Mouse (Mus musculus) spleen, postnatal 14 days (tissue): ENCODE measurements around the gene Nectin2.

Source experiments
- DNase-seq, 2 experiments: peaks; one replicate each; pipeline ENCODE4 v3.0.0; 2021 to 2022; ENCODE audit warnings: low spot score in 2 of 2

Gene Nectin2

DNA sequence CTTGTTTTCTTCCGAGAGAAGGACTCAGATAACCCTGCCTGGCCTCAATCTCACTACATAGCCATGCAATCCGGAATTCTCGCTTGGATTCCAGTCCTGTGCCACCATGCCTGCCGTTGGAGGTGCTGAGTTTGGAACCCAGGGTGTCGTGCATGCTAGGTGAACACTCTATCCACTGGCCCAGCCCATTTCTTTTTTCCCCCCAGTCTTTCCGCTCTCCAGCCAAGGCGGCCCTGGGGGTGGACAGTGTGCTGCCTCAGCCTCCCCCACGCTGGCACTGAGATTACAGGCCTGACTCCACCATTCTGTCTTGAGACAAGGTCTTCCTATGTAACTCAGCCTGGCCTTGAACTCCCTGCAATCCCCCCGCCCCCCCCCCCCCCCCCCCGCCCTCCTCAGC, 4.3 kb downstream of the Nectin2 start:
- DNase-seq: no peak

DNA sequence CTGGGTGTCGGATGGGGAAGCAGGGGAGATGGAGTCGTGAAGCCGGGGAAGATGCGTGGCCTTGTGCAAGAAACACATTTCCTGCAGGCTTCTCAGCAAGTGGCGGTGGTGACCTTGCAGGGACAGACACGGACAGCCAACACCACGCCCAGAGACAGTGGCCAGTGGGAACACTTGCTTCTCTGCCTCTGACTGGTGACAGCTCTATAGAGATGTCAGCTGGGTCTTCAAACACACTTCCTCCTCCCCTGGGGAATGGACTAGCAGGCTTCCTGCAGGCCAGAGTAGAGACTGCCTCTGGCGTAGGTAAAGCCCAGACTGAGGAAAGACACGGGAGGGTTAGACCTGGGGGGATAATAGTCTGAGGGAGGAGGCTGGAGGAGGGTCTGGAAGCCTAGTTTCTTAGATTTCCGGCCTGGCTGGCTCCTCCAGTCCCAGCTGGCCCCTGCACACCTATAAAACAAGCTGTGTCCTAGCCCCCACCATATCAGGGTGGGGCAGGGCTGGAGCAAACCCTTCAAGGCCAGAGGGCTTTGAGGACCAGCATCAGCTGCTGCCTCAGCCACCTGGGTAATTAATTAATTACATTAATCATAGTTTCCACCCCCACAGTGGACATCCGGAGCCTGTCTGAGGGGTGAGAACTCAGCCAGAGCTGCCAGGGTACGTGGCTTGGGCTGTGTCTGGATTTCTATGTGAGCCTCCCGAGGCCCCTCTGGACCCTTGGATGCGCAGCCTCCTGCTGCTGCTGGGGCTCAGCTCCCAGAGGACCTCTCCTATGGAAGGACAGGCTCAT, 5.5 kb downstream of the Nectin2 start:
- DNase-seq: no peak

DNA sequence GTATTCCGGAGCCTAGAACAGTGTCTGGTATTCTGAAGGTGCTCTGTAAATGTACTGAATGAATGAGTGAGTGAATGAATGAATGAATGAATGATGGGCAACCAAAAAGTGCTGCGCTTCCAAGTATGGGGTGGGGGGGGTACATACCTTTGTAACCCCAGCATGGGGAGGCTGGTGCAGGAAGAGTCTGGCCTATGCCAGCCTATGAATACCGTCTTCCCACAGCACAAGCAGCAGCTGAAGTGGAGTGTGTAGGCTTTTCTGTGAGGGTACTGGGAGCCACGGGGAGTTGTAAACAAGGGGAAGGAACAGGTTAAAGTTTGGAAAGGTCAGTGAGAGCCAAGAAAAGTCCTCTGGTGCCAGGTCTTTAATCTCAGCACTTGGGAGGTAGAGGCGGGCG, 6.5 kb downstream of the Nectin2 start:
- DNase-seq: no peak

DNA sequence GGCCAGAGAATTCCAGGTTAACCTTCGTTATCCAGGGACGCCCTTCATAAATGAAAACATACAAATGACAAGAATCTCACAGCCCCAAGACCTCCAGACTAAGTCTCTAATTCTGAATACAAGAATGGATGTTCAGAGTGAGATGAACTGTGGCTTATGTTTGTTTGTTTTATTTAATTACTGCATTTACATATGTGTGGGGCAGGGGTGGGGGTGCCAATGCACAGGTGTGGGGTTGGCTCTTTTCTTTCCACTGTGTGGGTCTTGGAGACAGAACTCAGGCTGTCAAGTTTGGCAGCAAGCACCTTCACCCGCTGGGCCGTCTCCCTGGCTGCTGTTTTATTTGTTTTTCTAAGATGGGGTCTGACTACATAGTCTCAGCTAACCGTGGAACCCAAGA, 7.8 kb downstream of the Nectin2 start:
- DNase-seq: no peak

DNA sequence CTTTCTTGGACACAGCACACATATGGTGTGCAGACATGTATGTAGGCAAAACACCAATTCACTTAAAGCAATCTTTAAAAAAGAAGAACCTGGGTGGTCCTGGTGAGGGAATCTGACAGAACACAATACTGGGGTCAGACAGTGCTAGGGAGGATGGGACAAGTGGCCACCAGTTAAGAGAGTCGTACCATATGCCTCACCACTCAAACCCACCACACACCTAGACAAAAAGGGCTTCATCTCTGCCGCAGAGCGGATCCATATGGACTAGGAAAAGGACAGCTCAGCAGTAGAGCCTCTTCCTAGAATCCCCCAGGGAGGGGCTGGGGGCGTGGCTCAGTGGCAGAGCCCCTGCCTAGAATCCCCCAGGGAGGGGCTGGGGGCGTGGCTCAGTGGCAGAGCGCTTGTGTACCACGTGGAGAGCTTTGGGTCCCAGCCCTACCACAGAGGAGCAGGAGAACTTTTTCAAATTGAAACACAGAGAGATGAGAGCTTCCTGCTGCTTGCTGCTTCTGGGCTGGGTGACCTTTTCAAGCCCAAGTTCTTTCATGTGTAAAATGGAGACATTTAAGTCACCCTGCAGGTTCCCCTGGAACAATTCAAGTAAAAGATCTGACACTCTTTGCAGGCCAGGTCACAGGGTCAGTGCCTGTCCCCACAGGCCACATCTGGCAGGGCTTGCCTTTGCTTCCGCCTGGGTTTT, 8.8 kb downstream of the Nectin2 start:
- DNase-seq: no peak

DNA sequence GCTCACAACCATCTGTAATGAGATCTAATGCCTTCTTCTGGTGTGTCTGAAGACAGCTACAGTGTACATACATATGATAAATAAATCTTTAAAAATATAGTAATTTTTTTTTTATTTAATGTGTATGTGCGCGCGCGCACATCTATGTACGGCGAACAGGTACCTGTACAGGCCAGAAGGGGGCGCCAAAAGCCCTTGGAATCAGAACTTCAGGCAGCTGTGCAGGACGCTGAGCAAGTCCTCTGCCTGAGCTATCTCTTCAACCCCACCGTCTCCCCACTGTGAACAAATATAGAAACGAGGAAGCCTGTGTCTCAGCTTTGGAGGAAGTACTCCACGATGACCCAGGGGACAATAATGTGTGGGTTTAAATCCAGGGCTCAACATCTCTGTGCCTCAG, 10.0 kb downstream of the Nectin2 start:
- no peak for DNase-seq

DNA sequence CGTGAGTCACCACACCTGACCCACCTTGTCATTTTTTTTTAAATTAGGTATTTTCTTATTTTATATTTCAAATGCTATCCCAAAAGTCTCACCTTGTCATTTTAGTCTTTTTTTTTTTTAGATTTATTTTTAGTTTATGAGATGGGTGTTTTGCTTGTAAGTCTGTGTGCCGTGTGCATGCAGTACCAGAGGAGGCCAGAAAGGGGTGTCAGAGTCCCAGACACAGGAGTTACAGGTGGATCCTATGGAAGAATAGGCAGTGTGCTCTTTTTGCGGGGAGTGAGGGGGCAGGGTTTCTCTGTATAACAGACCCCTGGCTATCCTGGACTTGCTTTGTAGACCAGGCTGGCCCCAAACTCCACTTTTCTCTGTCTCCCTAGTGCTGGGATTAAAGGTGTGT, 11.5 kb downstream of the Nectin2 start:
- DNase-seq: no peak

DNA sequence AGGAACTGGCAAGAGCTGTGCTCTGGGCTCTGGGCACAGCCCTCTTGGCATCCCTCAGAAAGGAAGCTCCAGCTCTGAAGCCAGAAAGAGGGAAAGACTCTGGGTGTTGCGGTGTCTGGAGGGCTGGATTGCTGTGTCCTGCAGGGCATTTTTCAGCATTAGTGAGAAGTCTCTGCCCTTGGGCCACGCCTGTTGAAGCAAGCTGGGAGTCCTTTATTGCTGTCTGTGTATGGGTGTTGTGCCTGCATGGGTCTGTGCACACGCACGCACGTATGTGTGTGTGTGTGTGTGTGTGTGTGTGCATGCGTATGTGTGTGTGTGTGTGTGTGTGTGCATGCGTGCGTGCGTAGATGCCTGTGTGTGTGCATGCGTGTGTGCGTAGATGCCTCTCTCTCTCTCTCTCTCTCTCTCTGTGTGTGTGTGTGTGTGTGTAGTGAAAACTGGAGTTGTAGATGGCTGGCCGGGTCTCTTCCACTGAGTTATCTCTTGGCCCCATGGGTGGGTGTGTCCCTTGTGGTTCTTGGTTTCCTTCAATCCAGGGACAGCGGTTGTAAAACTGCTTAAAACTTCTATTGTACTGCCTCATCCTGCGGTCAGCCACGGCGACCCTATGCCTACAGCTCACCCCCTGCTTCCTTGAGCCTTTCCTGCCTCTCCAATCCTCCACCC, 13.8 kb downstream of the Nectin2 start:
- DNase-seq: no peak

DNA sequence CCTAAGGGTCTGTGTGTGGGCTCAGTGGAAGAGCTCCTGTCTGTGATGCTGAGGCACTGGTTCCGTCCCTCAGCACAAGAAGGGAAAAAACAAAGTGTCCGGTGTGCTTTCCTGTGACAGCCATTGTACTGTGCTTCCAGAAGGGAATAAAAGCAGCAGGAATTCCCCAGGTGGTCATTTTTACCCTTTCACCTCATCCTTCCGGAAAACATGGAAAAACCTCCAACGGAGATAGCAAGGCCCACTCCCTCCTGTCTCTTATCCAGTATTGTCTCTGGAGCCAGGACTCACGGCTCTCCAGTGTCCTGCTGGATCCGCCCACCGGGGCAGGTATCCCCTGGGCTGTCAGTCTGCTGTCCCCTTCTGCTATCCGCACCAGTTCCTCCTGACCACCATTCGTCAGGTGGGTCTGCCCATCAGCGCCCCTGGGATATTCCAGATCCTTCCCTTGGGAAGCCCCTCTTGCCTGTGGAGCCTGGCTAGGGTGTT, 16.1 kb downstream of the Nectin2 start:
- DNase-seq: no peak

DNA sequence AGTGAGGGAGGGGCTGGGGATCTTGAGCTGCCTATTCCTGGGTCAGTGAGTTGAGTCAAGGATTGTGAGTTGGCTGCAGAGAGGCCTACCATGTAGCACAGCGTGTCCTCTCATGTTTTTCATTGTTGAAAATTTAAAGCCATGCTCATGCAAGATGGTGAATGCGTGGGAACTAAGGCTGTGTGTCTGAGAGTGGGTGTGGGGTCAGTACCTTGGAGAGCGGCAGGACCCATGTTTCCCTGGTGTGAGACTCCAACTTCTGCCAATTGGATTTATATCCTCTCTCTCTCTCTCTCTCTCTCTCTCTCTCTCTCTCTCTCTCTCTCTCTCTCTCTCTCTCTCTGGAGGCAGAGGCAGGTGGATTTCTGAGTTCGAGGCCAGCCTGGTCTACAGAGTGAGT, 23.7 kb downstream of the Nectin2 start:
- no peak for DNase-seq

DNA sequence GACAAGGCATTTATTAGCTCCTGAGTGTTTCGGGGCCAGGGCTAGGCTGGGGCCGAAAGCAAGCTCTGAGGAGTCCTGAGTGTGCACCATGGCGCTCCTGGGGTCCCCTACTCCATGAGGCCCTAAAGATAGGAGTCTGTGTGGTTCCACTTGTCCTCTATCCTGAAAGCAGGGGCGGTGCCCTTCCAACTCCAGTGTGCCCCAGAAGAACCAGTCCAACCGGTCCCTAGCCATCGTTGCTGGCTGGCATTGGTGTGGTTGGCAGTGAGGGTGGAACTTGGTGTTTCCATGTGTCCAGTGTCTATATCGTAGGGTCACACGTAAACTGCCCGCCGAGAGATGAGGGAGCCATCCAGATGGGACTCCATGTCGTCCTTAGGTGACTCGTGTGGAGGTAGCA, 26.1 kb downstream of the Nectin2 start:
- no peak for DNase-seq

DNA sequence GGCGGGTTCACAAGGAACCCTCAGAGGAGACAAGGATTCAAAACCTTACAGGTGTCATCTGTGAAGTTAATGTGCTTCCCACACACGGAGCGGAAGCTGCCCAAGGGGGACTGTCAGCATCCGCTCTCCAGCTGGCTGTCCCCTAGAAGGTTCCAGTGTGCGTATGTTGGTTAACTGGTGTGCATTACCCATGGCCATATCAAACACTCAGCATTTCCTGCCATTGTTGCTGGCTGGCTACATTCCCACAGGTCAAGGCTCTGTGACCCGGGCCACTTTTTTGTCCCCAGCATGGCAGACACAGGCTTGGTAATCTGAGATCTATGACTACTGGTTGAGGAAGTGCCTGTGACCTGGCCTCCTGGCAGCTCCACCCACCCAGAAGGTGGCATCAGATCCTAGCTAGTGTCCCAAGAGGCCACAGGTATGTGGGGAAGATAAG, 27.5 kb downstream of the Nectin2 start:
- DNase-seq: no peak

DNA sequence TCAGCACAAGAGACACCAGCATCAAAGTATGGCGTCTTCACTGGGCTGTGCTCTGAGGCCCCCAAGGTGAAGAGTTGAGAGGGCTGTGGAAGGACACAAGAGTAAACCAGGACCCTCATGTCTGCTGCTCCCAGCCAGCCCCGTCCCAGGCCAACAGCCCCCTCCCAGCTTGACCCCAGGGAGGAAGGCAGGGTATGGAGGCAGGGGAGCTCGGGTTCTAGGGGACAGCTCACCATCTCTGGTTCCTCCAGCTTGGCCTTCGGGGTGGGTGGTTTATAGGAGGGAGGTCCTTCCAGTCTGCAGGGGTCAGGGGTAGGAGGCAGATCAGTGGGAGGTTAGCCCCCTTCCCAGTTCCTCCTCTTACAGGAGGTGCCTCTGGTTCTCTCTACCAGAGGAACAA, 31.1 kb downstream of the Nectin2 start:
- no peak for DNase-seq

DNA sequence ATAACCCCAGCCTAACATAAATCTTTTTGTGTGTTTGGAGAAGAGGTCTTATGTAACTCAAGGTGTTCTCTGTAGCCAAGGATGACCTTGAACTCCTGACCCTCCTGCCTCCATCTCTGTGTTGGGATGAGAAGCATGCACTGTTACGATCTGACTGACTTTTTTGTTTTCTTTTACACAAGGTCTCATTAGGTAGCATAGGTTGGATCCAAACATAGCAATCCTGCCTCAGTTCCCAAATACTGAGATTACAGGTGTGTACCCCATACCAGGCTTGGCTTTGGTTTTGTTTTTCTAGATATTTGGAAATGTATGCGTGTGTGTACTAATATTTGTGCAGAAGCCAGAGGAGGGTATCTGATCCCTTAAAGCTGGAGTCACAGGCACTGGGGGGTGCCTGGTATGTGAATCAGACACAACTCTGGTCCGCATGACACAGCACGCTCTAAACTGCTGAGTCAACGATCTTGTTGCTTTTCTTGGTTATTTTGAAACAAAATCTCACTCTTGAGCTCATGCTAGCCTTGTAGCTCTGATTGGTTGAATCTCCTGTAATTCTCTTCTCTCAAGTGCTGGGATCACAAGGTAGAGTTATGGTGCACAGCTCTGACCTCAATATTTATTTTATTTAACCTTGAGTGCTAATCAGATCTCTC, 31.9 kb downstream of the Nectin2 start:
- no peak for DNase-seq

DNA sequence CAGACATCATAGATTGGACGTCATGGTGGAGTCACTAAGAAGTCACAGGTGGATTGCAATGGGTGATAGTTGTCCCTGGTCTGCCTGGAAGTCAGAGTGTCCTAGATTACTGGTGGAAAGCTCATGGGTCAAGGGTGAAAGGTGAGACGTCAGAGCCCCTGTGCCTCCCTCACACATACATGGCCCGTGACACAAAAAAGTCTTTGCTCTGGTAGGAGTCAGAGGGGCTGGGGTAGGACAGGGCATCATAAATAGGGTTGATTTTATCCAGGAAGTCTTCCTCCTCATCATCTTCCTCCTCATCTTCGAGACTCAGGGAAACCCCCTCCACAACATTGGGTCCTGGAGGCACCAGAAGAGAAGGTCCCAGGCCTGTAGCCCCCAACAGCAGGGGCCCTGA, 32.9 kb downstream of the Nectin2 start:
- DNase-seq: no peak

DNA sequence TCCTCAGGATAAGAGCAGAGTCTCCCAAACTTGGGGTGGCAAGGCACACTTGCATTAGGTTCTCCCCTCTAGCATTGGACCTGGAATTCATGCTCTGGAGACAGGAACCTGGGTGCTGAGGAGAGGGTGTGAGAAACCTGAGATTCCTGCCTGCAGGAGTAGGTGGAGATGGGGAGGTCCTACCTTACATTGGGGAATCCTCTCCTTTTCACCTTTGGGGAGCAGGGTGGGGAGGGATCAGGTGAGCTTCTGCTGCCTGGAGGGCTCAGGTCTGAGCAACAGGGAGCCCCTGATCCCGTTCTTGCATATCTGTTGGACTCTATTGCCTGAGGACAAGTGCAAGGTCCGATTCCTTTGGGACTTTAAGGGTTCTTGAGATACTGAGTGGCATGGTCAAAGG, 33.5 kb downstream of the Nectin2 start:
- no peak for DNase-seq

DNA sequence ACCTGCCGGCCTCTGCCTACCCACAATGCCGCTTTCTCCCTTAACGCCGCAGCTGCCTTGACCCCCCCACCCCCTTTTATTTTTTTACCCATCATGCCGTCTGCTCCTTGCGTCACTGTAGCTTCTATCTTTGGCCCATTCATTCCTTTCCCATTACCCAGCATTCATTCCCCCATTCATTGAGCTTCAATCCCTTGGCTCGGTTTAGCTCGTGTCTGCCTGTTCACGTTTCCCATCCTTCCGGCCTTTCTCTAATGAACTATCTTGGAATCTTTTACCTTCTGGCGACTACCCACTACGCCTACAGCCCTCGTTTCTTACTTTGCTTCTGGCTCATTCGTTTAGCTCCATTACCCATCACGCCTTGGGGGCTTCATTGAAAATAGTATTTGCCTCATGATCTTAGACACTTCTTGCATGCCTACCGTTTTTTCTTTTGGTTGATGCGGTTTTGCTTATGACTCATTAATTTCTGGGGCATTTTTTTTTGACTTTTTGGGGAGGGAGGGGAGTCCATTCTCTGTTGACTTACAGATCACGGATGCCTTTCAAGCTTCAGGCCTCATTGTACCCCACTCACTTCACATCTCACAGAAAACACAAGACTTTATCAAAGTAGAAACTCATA, 34.1 kb downstream of the Nectin2 start:
- no peak for DNase-seq

DNA sequence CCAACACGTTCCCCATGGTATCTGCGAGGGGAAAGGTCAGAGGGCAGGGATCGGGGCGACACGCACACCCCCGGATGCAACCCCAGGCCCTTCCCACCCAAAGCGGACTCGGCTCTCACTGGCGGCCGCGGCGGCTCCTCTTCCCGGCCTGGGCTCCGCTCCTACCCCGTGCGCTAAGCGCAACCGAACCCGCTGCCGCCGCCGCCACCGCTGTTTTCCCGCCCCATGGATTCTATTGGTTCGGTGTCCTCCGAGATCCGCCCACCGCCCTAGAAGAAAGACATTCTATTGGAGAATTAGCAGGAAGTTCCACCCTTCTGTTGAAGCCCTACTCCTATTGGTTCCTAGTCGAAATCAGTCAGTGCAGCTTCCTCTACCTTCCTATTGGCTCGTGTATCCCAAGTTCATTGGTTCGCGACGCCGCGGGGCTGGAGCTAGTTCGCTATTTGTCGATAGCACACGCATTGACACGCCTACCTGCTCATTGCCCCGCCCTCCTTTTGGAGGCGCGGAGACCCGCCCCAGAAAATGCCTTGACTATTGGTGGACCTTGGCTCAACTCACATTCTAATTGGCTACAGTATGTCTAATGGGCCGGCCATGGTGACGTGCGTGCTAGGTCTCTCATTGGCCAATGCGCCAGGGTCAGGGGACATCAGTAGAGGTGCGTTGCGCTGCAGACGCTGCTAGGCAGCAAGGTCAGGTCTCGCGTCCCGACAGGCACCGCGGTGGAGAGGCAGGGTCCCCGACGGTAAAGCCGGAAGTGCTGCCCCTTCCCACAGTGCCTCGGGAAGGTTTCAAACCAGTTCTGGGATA, 34.8 kb downstream of the Nectin2 start, which contains the start of gene Tomm40:
Tomm40 (minus strand) TSS at position 200 of the 816 bp plus-strand sequence.
- peak; percentile 94 to 95 for DNase-seq

DNA sequence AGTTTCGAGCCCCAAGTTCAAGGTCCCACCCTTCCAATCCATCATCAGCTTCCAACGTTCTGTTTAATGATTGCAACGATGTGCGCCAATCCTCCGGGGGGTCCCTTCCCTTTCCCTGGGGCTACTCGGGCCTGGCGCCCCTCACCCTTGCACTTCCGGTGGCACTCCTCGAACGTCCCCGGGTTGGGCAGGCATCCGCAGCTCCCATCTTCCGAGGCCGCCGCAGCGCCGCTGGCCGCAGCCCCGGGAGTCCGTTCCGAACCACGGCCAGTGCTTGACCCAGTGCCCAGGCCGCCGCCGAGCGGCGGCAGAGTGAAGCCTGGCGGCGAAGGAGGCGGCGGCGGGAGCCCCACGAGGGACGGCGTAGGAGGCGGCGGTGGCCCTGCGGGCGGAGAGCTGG, 35.4 kb downstream of the Nectin2 start:
- no peak for DNase-seq

DNA sequence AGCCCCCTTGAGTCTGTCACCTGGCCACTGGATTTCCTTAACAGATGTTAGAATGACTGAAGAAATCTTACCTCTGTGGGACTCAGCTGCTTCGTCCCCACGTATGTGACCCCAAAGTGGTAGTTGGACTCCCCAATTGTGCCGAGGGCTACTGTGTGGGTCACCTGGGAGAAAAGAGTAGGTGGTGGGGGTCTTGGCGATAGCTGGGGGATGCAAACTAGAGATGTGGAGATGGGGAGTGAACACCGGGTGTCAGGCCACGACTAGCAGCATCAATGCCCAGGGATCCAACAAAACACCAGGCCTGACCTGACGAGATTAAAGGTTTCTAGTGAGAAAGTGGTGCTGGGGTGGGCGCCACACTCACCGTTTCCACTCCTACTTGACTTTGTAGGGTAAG, 36.7 kb downstream of the Nectin2 start:
- no peak for DNase-seq

DNA sequence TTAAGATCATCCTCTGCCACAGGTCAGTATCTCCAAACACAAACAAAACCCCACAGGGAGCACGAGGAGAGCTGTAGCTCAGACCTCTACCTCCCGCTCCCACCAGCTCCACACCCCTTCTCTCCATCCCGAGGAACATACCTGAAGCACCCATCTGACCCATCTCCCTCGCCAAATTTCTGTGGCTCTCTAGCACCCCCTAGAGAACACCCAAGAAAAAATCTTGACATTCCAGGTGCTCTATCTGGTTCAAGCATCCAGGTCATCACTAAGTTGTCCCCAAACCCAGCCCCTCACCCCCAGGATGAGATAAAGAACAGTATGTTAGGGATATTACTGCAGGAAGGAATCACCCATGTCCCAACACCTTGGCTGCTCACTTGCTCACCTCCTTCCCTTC, 37.1 kb downstream of the Nectin2 start:
- DNase-seq: no peak
